Mouse (Mus musculus) layer of hippocampus, adult 9-10 months (tissue): ENCODE data around the gene Ctr9.

ENCODE experiments used
- DNase-seq: peaks from one replicate; pipeline ENCODE4 v3.0.0; 2022; ENCODE audit warnings: low spot score

The Ctr9 gene

GRCm38 (mm10) chr7:111098196-111098595 lies 69.4 kb downstream of the Ctr9 start:
- DNase-seq, result no peak
